Mouse (Mus musculus) right cerebral cortex, postnatal 4 days (tissue): ENCODE data around the gene Selenom.

Experiments used
- DNase-seq: peaks from one replicate; pipeline ENCODE4 v3.0.0-alpha.2; 2022

Gene Selenom

GRCm38 (mm10) chr11:3560202-3560601, 45.7 kb downstream of the Selenom start:
- no peak for DNase-seq

GRCm38 (mm10) chr11:3563853-3564252, 49.4 kb downstream of the Selenom start:
- DNase-seq: no peak

- no peak for DNase-seq
These were observed 50.0 kb downstream of the Selenom start for GRCm38 (mm10) chr11:3564451-3564850.

- no peak for DNase-seq
These were observed 51.5 kb downstream of the Selenom start for GRCm38 (mm10) chr11:3566018-3566417.
